ENCODE assay signal across 8 mouse cellular contexts in genomic region chr13:34037172-34038055, GRCm38 (mm10). TPM values are rescaled to one million over a fixed set of nuclear protein-coding genes. Genes with fewer than 3 reads are reported as not detected.
A peak's percentile ranks its signal among the peaks of the same experiment; 100 is the strongest.
DNase-seq lines count a peak whose midpoint lies in the region; ATAC-seq lines count a peak whose summit lies in the region.

Gene Bphl (plus strand): TSS chr13:34037597.

- no peaks in the 10 kb centered on the region for H3K27me3 ChIP-seq in forebrain, embryonic 14.5 days (replicated peaks; ENCODE audit: control insufficient read depth, insufficient read depth, low read length)
- H3K27me3 ChIP-seq in neural tube, embryonic 15.5 days (replicated peaks): no peaks in the 10 kb centered on the region

- peak within 1 kb of the TSS; percentile 83 for H3K4me2 ChIP-seq in forebrain, embryonic 14.5 days (ENCODE audit: low read length)
- peak within 1 kb of the TSS; percentile 73 for H3K4me2 ChIP-seq in neural tube, embryonic 15.5 days

- peak within 1 kb of the TSS; percentile 75 for H3K27ac ChIP-seq in forebrain, embryonic 14.5 days (ENCODE audit: low read depth, low read length)
- H3K27ac ChIP-seq in neural tube, embryonic 15.5 days (replicated peaks): peak within 1 kb of the TSS; percentile 92

- DNase-seq in ES-CJ7 (ENCODE audit: low read depth, low spot score): peak; percentile 93
- DNase-seq in cerebellum, adult 11 months: peak; percentile 95
- DNase-seq in forebrain, embryonic 14.5 days (ENCODE audit: low spot score): peak; percentile 98
- DNase-seq in heart, postnatal 14 days: peak; percentile 93 to 94
- peak; percentile 93 for DNase-seq in layer of hippocampus, adult 11-12 months (ENCODE audit: low spot score)
- DNase-seq in lung, adult 18-20 months: peak; percentile 93 to 95
- peak; percentile 88 for DNase-seq in testis, postnatal 14 days (ENCODE audit: low spot score)

- peaks cover 10% of the 10 kb centered on the region; the same call in 1 of the 2 replicates for H3K36me3 ChIP-seq in forebrain, embryonic 14.5 days (ENCODE audit: control insufficient read depth, insufficient read depth, low read length)
- H3K36me3 ChIP-seq in neural tube, embryonic 15.5 days: peaks cover 12% of the 10 kb centered on the region

- ATAC-seq in forebrain, embryonic 14.5 days: peak; percentile 98
- ATAC-seq in neural tube, embryonic 15.5 days (ENCODE audit: low FRiP score): peak; percentile 95

- H3K4me3 ChIP-seq in forebrain, embryonic 14.5 days (ENCODE audit: low read depth, low read length): peak within 1 kb of the TSS; percentile 74
- H3K4me3 ChIP-seq in neural tube, embryonic 15.5 days (replicated peaks): peak within 1 kb of the TSS; percentile 76

- peaks cover 13% of the 10 kb centered on the region for H3K4me1 ChIP-seq in forebrain, embryonic 14.5 days (ENCODE audit: control insufficient read depth, insufficient read depth, low read length)
- peaks cover 22% of the 10 kb centered on the region for H3K4me1 ChIP-seq in neural tube, embryonic 15.5 days

- no peaks in the 10 kb centered on the region for H3K9me3 ChIP-seq in forebrain, embryonic 14.5 days (replicated peaks; ENCODE audit: control insufficient read depth, low read length)
- H3K9me3 ChIP-seq in neural tube, embryonic 15.5 days (replicated peaks): no peaks in the 10 kb centered on the region

- intact Hi-C loops in heart, postnatal 14 days (cut with DNase I): no loop called here

- under 1% methylated on average over 37 of the region's 37 CpGs for WGBS in forebrain, embryonic 14.5 days
- WGBS in neural tube, embryonic 15.5 days: 1% methylated on average over 37 of the region's 37 CpGs

- peak within 1 kb of the TSS; percentile 93 for H3K9ac ChIP-seq in forebrain, embryonic 14.5 days (ENCODE audit: low read length)
- peak within 1 kb of the TSS; percentile 90 for H3K9ac ChIP-seq in neural tube, embryonic 15.5 days (replicated peaks)

RNA-seq across cellular contexts. Expression of gene Bphl, which starts in this region (rescaled TPM):
- 35.1 and 36.2 TPM in 2 replicates for polyA plus RNA-seq in forebrain, embryonic 14.5 days (2014; fragmentation: Nextera tagmentation; extraction: Ambion mirVana)
- total RNA-seq in heart, postnatal 14 days (2021): 10 to 100 TPM; 34.0 to 34.7 TPM
- polyA plus RNA-seq in neural tube, embryonic 15.5 days (2015; fragmentation: Nextera tagmentation; extraction: Ambion mirVana): 40.7 and 44.9 TPM in 2 replicates

Comparison
In these comparisons a context has a peak if more than half of its experiments do, and no peak if none do; other contexts are left out.
1. Peak in every context shown above with its lines: DNase-seq, ATAC-seq, H3K4me3 ChIP-seq and H3K27ac ChIP-seq.